Mouse (Mus musculus): ENCODE results near the gene Mtf1. TPM values are rescaled to one million over a fixed set of nuclear protein-coding genes. Genes with fewer than 3 reads are reported as not detected.

The Mtf1 gene
- polyA plus RNA-seq, 1 experiment: 14.9 TPM

GRCm38 (mm10) chr4:124808511-124808910, 6.6 kb downstream of the Mtf1 start:
- DNase-seq: no peak
- Histone ChIP-seq H3K4me3 (replicated peaks; ENCODE audit: insufficient read depth, low read depth, low read length) (no peak overlapping the region), H3K27me3 (ENCODE audit: control insufficient read depth, insufficient read depth, low read length) (no peaks in the 10 kb centered on the region), H3K4me1 (ENCODE audit: control insufficient read depth, insufficient read depth, low read length) (peaks cover 17% of the 10 kb centered on the region), H3K27ac (ENCODE audit: insufficient read depth, low read length) (no peak overlapping the region)
- TF ChIP-seq CTCF (IDR thresholded peaks at IDR 0.05; ENCODE audit: borderline replicate concordance, insufficient read depth, low read depth, low read length): no peak
- TF ChIP-seq POLR2A (IDR thresholded peaks at IDR 0.05; ENCODE audit: borderline replicate concordance, insufficient read depth, low read length): no peak
- 84% methylated on average over 5 of the region's 5 CpGs for WGBS

- 83% methylated on average over 9 of the region's 9 CpGs for WGBS
- Histone ChIP-seq H3K27ac (ENCODE audit: insufficient read depth, low read length) (no peak overlapping the region), H3K4me1 (ENCODE audit: control insufficient read depth, insufficient read depth, low read length) (peaks cover 15% of the 10 kb centered on the region), H3K4me3 (replicated peaks; ENCODE audit: insufficient read depth, low read depth, low read length) (no peak overlapping the region), H3K27me3 (ENCODE audit: control insufficient read depth, insufficient read depth, low read length) (no peaks in the 10 kb centered on the region)
- DNase-seq: no peak
- TF ChIP-seq CTCF (IDR thresholded peaks at IDR 0.05; ENCODE audit: borderline replicate concordance, insufficient read depth, low read depth, low read length) (no peak), POLR2A (IDR thresholded peaks at IDR 0.05; ENCODE audit: borderline replicate concordance, insufficient read depth, low read length) (no peak)
Observed at GRCm38 (mm10) chr4:124809136-124809883, 7.4 kb downstream of the Mtf1 start.

- WGBS: 90% methylated on average over 7 of the region's 7 CpGs
- no peak for TF ChIP-seq CTCF (IDR thresholded peaks at IDR 0.05; ENCODE audit: borderline replicate concordance, insufficient read depth, low read depth, low read length)
- no peak for TF ChIP-seq POLR2A (IDR thresholded peaks at IDR 0.05; ENCODE audit: borderline replicate concordance, insufficient read depth, low read length)
- DNase-seq: no peak
- peaks cover 15% of the 10 kb centered on the region for H3K4me1 ChIP-seq (ENCODE audit: control insufficient read depth, insufficient read depth, low read length)
- no peak overlapping the region for H3K4me3 ChIP-seq (replicated peaks; ENCODE audit: insufficient read depth, low read depth, low read length)
- H3K27me3 ChIP-seq (ENCODE audit: control insufficient read depth, insufficient read depth, low read length): no peaks in the 10 kb centered on the region
- no peak overlapping the region for H3K27ac ChIP-seq (ENCODE audit: insufficient read depth, low read length)
Observed at GRCm38 (mm10) chr4:124810056-124810455, 8.2 kb downstream of the Mtf1 start.

- H3K27me3 ChIP-seq (ENCODE audit: control insufficient read depth, insufficient read depth, low read length): no peaks in the 10 kb centered on the region
- no peak overlapping the region for H3K4me3 ChIP-seq (replicated peaks; ENCODE audit: insufficient read depth, low read depth, low read length)
- no peak for TF ChIP-seq CTCF (IDR thresholded peaks at IDR 0.05; ENCODE audit: borderline replicate concordance, insufficient read depth, low read depth, low read length)
- no peak for TF ChIP-seq POLR2A (IDR thresholded peaks at IDR 0.05; ENCODE audit: borderline replicate concordance, insufficient read depth, low read length)
- peak; percentile 39 to 51 for DNase-seq
- 7% methylated on average over 9 of the region's 9 CpGs for WGBS
- peak overlapping the region; percentile 67 for H3K27ac ChIP-seq (ENCODE audit: insufficient read depth, low read length)
- peaks cover 21% of the 10 kb centered on the region for H3K4me1 ChIP-seq (ENCODE audit: control insufficient read depth, insufficient read depth, low read length)
Observed at GRCm38 (mm10) chr4:124811347-124811975, 9.6 kb downstream of the Mtf1 start.

- no peak overlapping the region for H3K27ac ChIP-seq (ENCODE audit: insufficient read depth, low read length)
- H3K4me3 ChIP-seq (replicated peaks; ENCODE audit: insufficient read depth, low read depth, low read length): no peak overlapping the region
- peak; percentile 55 to 76 for DNase-seq
- no peaks in the 10 kb centered on the region for H3K27me3 ChIP-seq (ENCODE audit: control insufficient read depth, insufficient read depth, low read length)
- peaks cover 16% of the 10 kb centered on the region for H3K4me1 ChIP-seq (ENCODE audit: control insufficient read depth, insufficient read depth, low read length)
- 10% methylated on average over 11 of the region's 11 CpGs for WGBS
- no peak for TF ChIP-seq CTCF (IDR thresholded peaks at IDR 0.05; ENCODE audit: borderline replicate concordance, insufficient read depth, low read depth, low read length)
- no peak for TF ChIP-seq POLR2A (IDR thresholded peaks at IDR 0.05; ENCODE audit: borderline replicate concordance, insufficient read depth, low read length)
Observed at GRCm38 (mm10) chr4:124815901-124816300, 14.0 kb downstream of the Mtf1 start.

- WGBS: 48% methylated on average over 6 of the region's 6 CpGs
- H3K27ac ChIP-seq (ENCODE audit: insufficient read depth, low read length): no peak overlapping the region
- no peaks in the 10 kb centered on the region for H3K27me3 ChIP-seq (ENCODE audit: control insufficient read depth, insufficient read depth, low read length)
- no peak for DNase-seq
- H3K4me1 ChIP-seq (ENCODE audit: control insufficient read depth, insufficient read depth, low read length): peaks cover 6% of the 10 kb centered on the region
- H3K4me3 ChIP-seq (replicated peaks; ENCODE audit: insufficient read depth, low read depth, low read length): no peak overlapping the region
- TF ChIP-seq CTCF (IDR thresholded peaks at IDR 0.05; ENCODE audit: borderline replicate concordance, insufficient read depth, low read depth, low read length): no peak
- no peak for TF ChIP-seq POLR2A (IDR thresholded peaks at IDR 0.05; ENCODE audit: borderline replicate concordance, insufficient read depth, low read length)
Observed at GRCm38 (mm10) chr4:124817803-124818202, 15.9 kb downstream of the Mtf1 start.

GRCm38 (mm10) chr4:124818832-124819231, 16.9 kb downstream of the Mtf1 start:
- Histone ChIP-seq H3K27me3 (ENCODE audit: control insufficient read depth, insufficient read depth, low read length) (no peaks in the 10 kb centered on the region), H3K27ac (ENCODE audit: insufficient read depth, low read length) (no peak overlapping the region), H3K4me1 (ENCODE audit: control insufficient read depth, insufficient read depth, low read length) (peaks cover 6% of the 10 kb centered on the region), H3K4me3 (replicated peaks; ENCODE audit: insufficient read depth, low read depth, low read length) (no peak overlapping the region)
- WGBS: 94% methylated on average over 4 of the region's 4 CpGs
- TF ChIP-seq POLR2A (IDR thresholded peaks at IDR 0.05; ENCODE audit: borderline replicate concordance, insufficient read depth, low read length): no peak
- no peak for TF ChIP-seq CTCF (IDR thresholded peaks at IDR 0.05; ENCODE audit: borderline replicate concordance, insufficient read depth, low read depth, low read length)
- DNase-seq: no peak

- H3K4me1 ChIP-seq (ENCODE audit: control insufficient read depth, insufficient read depth, low read length): no peaks in the 10 kb centered on the region
- WGBS: 90% methylated on average over 6 of the region's 6 CpGs
- TF ChIP-seq CTCF (IDR thresholded peaks at IDR 0.05; ENCODE audit: borderline replicate concordance, insufficient read depth, low read depth, low read length): no peak
- no peak overlapping the region for H3K4me3 ChIP-seq (replicated peaks; ENCODE audit: insufficient read depth, low read depth, low read length)
- DNase-seq: no peak
- H3K27ac ChIP-seq (ENCODE audit: insufficient read depth, low read length): no peak overlapping the region
- no peaks in the 10 kb centered on the region for H3K27me3 ChIP-seq (ENCODE audit: control insufficient read depth, insufficient read depth, low read length)
Observed at GRCm38 (mm10) chr4:124824967-124825366, 23.1 kb downstream of the Mtf1 start.

All from cerebellum, adult 2 months (tissue).